Mouse (Mus musculus) thymus, adult 2 months (tissue): ENCODE data around the gene Etv6.

ENCODE experiments used
- CTCF ChIP-seq: fragments of 200-500 bp; IDR thresholded peaks from 2 replicates; pipeline ENCODE4 v1.5.1; 2012; ENCODE audit warnings: mild to moderate bottlenecking, control low read depth, low read length, moderate library complexity, borderline replicate concordance; ENCODE audit not compliant: control insufficient read depth, poor library complexity, insufficient read depth; ENCODE audit errors: extremely low read depth
- POLR2A ChIP-seq: fragments of 200-500 bp; IDR thresholded peaks from 2 replicates; pipeline ENCODE4 v1.6.1; 2012; ENCODE audit warnings: mild to moderate bottlenecking, low read length, control low read depth, moderate library complexity; ENCODE audit not compliant: control insufficient read depth, poor library complexity, insufficient read depth; ENCODE audit errors: extremely low read depth

- no peak for TF ChIP-seq CTCF
- no peak for TF ChIP-seq POLR2A
Observed at GRCm38 (mm10) chr6:134140718-134141615, 105.5 kb downstream of the Etv6 start.
